Mouse (Mus musculus) intestine, embryonic 16.5 days (tissue): ENCODE measurements at regions not wholly inside any gene's neighbourhood (a gene's known extent, or its start where the extent isn't known, plus 50 kb on each side); places are given as distances from the start of the nearest gene placed in this dataset.

ENCODE experiments used
- ATAC-seq: fragments of 200-750 bp; cut with Nextera tagmentation; 2 replicates; pipeline ENCODE4 v1.8.0; 2017; ENCODE audit warnings: moderate TSS enrichment, moderate library complexity
- H3K27ac ChIP-seq: fragments of 300-500 bp; sonication (generic); 2 replicates; pipeline ENCODE4 v1.5.1; 2014; ENCODE audit warnings: mild to moderate bottlenecking, low read length
- H3K27me3 ChIP-seq: fragments of 300-500 bp; sonication (generic); replicated peaks from 2 replicates; pipeline ENCODE4 v1.6.1; 2014; ENCODE audit warnings: low read length, control low read depth, mixed read lengths; ENCODE audit not compliant: control insufficient read depth, insufficient read depth
- H3K36me3 ChIP-seq: fragments of 300-500 bp; sonication (generic); 2 replicates; pipeline ENCODE4 v1.6.1; 2014; ENCODE audit warnings: low read length, control low read depth; ENCODE audit not compliant: control insufficient read depth, insufficient read depth
- H3K4me1 ChIP-seq: fragments of 300-500 bp; sonication (generic); 2 replicates; pipeline ENCODE4 v1.6.1; 2014; ENCODE audit warnings: low read length, control low read depth, mixed read lengths; ENCODE audit not compliant: control insufficient read depth, insufficient read depth
- H3K4me2 ChIP-seq: fragments of 300-500 bp; sonication (generic); 2 replicates; pipeline ENCODE4 v1.6.1; 2014; ENCODE audit warnings: low read depth, low read length, control low read depth
- H3K4me3 ChIP-seq: fragments of 300-500 bp; sonication (generic); 2 replicates; pipeline ENCODE4 v1.5.1; 2014; ENCODE audit warnings: mild to moderate bottlenecking, low read length
- H3K9ac ChIP-seq: fragments of 300-500 bp; sonication (generic); 2 replicates; pipeline ENCODE4 v1.6.1; 2014; ENCODE audit warnings: low read depth, low read length
- H3K9me3 ChIP-seq: fragments of 300-500 bp; sonication (generic); 2 replicates; pipeline ENCODE4 v1.6.1; 2016; ENCODE audit warnings: low read length, control low read depth; ENCODE audit not compliant: control insufficient read depth
- WGBS: fragments of 180-500 bp; shearing (Covaris S2); extraction: QIAGEN DNeasy Blood & Tissue Kit; methylation state at CpG from one replicate; pipeline ENCODE4 v1.1.7; 2014; 5-methylcytosine and 5-hydroxymethylcytosine counted together

- H3K9ac ChIP-seq: no peak overlapping the region
- no peaks in the 10 kb centered on the region for H3K36me3 ChIP-seq
- WGBS: 42% methylated on average over 2 of the region's 2 CpGs
- H3K4me2 ChIP-seq: no peak overlapping the region
- H3K27ac ChIP-seq: no peak overlapping the region
- no peak overlapping the region for H3K4me3 ChIP-seq
- 0 out of 2 replicates have a peak, but pooled peaks cover 2% of the 10 kb centered on the region for H3K4me1 ChIP-seq
- H3K9me3 ChIP-seq: no peaks in the 10 kb centered on the region
- no peaks in the 10 kb centered on the region for H3K27me3 ChIP-seq
- no peak for ATAC-seq
These were observed 201.6 kb downstream of the Plpp3 start for GRCm38 (mm10) chr4:105358725-105359124.

GRCm38 (mm10) chr4:105364496-105364895 lies 207.3 kb downstream of the Plpp3 start:
- Histone ChIP-seq H3K36me3 (no peaks in the 10 kb centered on the region), H3K9me3 (no peaks in the 10 kb centered on the region), H3K4me1 (peaks cover 9% of the 10 kb centered on the region), H3K9ac (no peak overlapping the region), H3K27me3 (no peaks in the 10 kb centered on the region), H3K4me3 (no peak overlapping the region), H3K4me2 (no peak overlapping the region), H3K27ac (no peak overlapping the region)
- ATAC-seq: peak; percentile 74
- WGBS: 68% methylated on average over 6 of the region's 6 CpGs

GRCm38 (mm10) chr4:105365076-105365475 lies 207.9 kb downstream of the Plpp3 start:
- H3K9me3 ChIP-seq: no peaks in the 10 kb centered on the region
- H3K4me1 ChIP-seq: peaks cover 9% of the 10 kb centered on the region
- H3K27me3 ChIP-seq: no peaks in the 10 kb centered on the region
- WGBS: 61% methylated on average over 5 of the region's 5 CpGs
- no peak for ATAC-seq
- H3K9ac ChIP-seq: no peak overlapping the region
- no peak overlapping the region for H3K4me2 ChIP-seq
- H3K27ac ChIP-seq: no peak overlapping the region
- no peaks in the 10 kb centered on the region for H3K36me3 ChIP-seq
- no peak overlapping the region for H3K4me3 ChIP-seq

GRCm38 (mm10) chr4:105376591-105376990 lies 219.4 kb downstream of the Plpp3 start:
- Histone ChIP-seq H3K4me2 (no peak overlapping the region), H3K27me3 (0 out of 2 replicates have a peak, but pooled peaks cover 2% of the 10 kb centered on the region), H3K4me1 (no peaks in the 10 kb centered on the region), H3K9ac (no peak overlapping the region), H3K36me3 (no peaks in the 10 kb centered on the region), H3K4me3 (no peak overlapping the region), H3K27ac (no peak overlapping the region), H3K9me3 (no peaks in the 10 kb centered on the region)
- ATAC-seq: no peak
- 50% methylated on average over 5 of the region's 5 CpGs for WGBS

- Histone ChIP-seq H3K27me3 (0 out of 2 replicates have a peak, but pooled peaks cover 2% of the 10 kb centered on the region), H3K27ac (no peak overlapping the region), H3K9me3 (no peaks in the 10 kb centered on the region), H3K4me3 (no peak overlapping the region), H3K9ac (no peak overlapping the region), H3K36me3 (no peaks in the 10 kb centered on the region), H3K4me2 (no peak overlapping the region), H3K4me1 (no peaks in the 10 kb centered on the region)
- no peak for ATAC-seq
- WGBS: 54% methylated on average over 11 of the region's 11 CpGs
These were observed 220.5 kb downstream of the Plpp3 start for GRCm38 (mm10) chr4:105377469-105378187.

- WGBS: 67% methylated on average over 3 of the region's 3 CpGs
- no peak for ATAC-seq
- H3K4me3 ChIP-seq: no peak overlapping the region
These were observed 227.7 kb downstream of the Plpp3 start for GRCm38 (mm10) chr4:105384826-105385225.

GRCm38 (mm10) chr4:105385481-105385880 lies 228.3 kb downstream of the Plpp3 start:
- 89% methylated on average over 5 of the region's 5 CpGs for WGBS
- no peak overlapping the region for H3K4me2 ChIP-seq
- no peak overlapping the region for H3K9ac ChIP-seq
- H3K4me3 ChIP-seq: no peak overlapping the region
- H3K4me1 ChIP-seq: no peaks in the 10 kb centered on the region
- no peaks in the 10 kb centered on the region for H3K9me3 ChIP-seq
- H3K36me3 ChIP-seq: no peaks in the 10 kb centered on the region
- ATAC-seq: no peak
- no peaks in the 10 kb centered on the region for H3K27me3 ChIP-seq
- no peak overlapping the region for H3K27ac ChIP-seq

More at GRCm38 (mm10) chr4:105384826-105385225, 227.7 kb downstream of the Plpp3 start:
- no peaks in the 10 kb centered on the region for H3K4me1 ChIP-seq
- no peak overlapping the region for H3K9ac ChIP-seq
- H3K27ac ChIP-seq: no peak overlapping the region
- no peak overlapping the region for H3K4me2 ChIP-seq
- no peaks in the 10 kb centered on the region for H3K27me3 ChIP-seq
- no peaks in the 10 kb centered on the region for H3K36me3 ChIP-seq
- no peaks in the 10 kb centered on the region for H3K9me3 ChIP-seq

GRCm38 (mm10) chr4:105390378-105390777 lies 233.2 kb downstream of the Plpp3 start:
- H3K9me3 ChIP-seq: no peaks in the 10 kb centered on the region
- WGBS: 26% methylated on average over 5 of the region's 5 CpGs
- H3K4me3 ChIP-seq: no peak overlapping the region
- no peak overlapping the region for H3K4me2 ChIP-seq
- H3K4me1 ChIP-seq: no peaks in the 10 kb centered on the region
- H3K27ac ChIP-seq: no peak overlapping the region
- H3K9ac ChIP-seq: no peak overlapping the region
- no peak for ATAC-seq
- no peaks in the 10 kb centered on the region for H3K27me3 ChIP-seq
- no peaks in the 10 kb centered on the region for H3K36me3 ChIP-seq

GRCm38 (mm10) chr4:105394366-105394765 lies 237.2 kb downstream of the Plpp3 start:
- Histone ChIP-seq H3K9ac (no peak overlapping the region), H3K9me3 (no peaks in the 10 kb centered on the region), H3K4me1 (no peaks in the 10 kb centered on the region), H3K4me2 (no peak overlapping the region), H3K4me3 (no peak overlapping the region), H3K27me3 (no peaks in the 10 kb centered on the region), H3K27ac (no peak overlapping the region), H3K36me3 (no peaks in the 10 kb centered on the region)
- ATAC-seq: no peak
- 51% methylated on average over 1 of the region's 1 CpGs for WGBS

- ATAC-seq: no peak
- Histone ChIP-seq H3K4me1 (no peaks in the 10 kb centered on the region), H3K9ac (no peak overlapping the region), H3K36me3 (no peaks in the 10 kb centered on the region), H3K27ac (no peak overlapping the region), H3K9me3 (no peaks in the 10 kb centered on the region), H3K4me2 (no peak overlapping the region), H3K27me3 (no peaks in the 10 kb centered on the region), H3K4me3 (no peak overlapping the region)
- 72% methylated on average over 2 of the region's 2 CpGs for WGBS
These were observed 240.3 kb downstream of the Plpp3 start for GRCm38 (mm10) chr4:105397451-105397850.
